Mouse (Mus musculus): ENCODE measurements around the gene Shank2. TPM values are rescaled to one million over a fixed set of nuclear protein-coding genes. Genes with fewer than 3 reads are reported as not detected.

Gene Shank2
- total and polyA plus RNA-seq, 3 experiments = not detected

DNA sequence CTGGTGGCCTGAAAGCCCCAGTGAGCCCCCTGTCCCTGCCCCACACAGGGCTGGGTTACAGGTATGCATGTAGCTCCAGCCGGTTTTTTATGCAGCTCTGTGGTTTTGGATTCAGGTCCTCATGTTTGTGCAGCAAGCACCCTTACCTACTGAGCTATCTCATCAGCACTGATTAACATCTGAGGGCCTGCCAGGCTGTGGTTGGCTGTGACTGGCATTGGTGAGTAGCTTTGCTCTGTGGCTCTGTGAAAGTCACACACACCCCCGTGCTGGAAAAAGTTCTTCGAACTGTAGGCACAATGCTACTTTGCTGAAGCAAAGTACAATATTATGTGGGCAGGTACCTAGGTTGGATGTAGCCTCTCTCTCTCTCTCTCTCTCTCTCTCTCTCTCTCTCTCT lies 204.1 kb downstream of the Shank2 start:
- no peaks in the 10 kb centered on the region for H3K79me2 ChIP-seq (replicated peaks; ENCODE audit: control insufficient read depth, extremely low read depth, insufficient read depth, poor library complexity, severe bottlenecking)
- H3K4me2 ChIP-seq (ENCODE audit: insufficient read depth, low read depth, poor library complexity, severe bottlenecking) = no peak overlapping the region
- no peak overlapping the region for H3K4me3 ChIP-seq (replicated peaks in 1 of 3; ENCODE audit: low read depth in 2 of 3, low read length in 2 of 3, poor library complexity in 1 of 3)
- no peak for TF ChIP-seq E2F4 (IDR thresholded peaks at IDR 0.05; ENCODE audit: insufficient replicate concordance, low read depth, low read length)
- H3K27ac ChIP-seq (ENCODE audit: insufficient read depth, low read depth) = no peak overlapping the region
- dilution Hi-C loops (cut with MboI; ENCODE audit: extremely low pct_ligation_motif_present, extremely low pct_unique_long_range_greater_than_20kb, low sequenced_read_pairs) (no loop called here), in situ Hi-C loops (cut with MboI; ENCODE audit: low pct_ligation_motif_present, low pct_unique_long_range_greater_than_20kb, low sequenced_read_pairs) (loop anchor here (25.0 kb wide), 1 partner anchor 381 kb away; the partner anchor contains the start of gene Fadd)
- H3K9ac ChIP-seq (ENCODE audit: insufficient read depth, low read depth) = no peak overlapping the region
- H3K9me3 ChIP-seq (replicated peaks; ENCODE audit: low read length) = no peaks in the 10 kb centered on the region
- no peaks in the 10 kb centered on the region for H3K36me3 ChIP-seq (replicated peaks in 1 of 2; ENCODE audit: control insufficient read depth in 1 of 2, insufficient read depth in 1 of 2, low read length in 1 of 2)
- no peak for DNase-seq (ENCODE audit: extremely low read depth)
- H3K27me3 ChIP-seq (replicated peaks) = peaks cover 75% of the 10 kb centered on the region
- no peaks in the 10 kb centered on the region for H3K4me1 ChIP-seq (ENCODE audit: control insufficient read depth in 1 of 2, insufficient read depth in 2 of 2)

DNA sequence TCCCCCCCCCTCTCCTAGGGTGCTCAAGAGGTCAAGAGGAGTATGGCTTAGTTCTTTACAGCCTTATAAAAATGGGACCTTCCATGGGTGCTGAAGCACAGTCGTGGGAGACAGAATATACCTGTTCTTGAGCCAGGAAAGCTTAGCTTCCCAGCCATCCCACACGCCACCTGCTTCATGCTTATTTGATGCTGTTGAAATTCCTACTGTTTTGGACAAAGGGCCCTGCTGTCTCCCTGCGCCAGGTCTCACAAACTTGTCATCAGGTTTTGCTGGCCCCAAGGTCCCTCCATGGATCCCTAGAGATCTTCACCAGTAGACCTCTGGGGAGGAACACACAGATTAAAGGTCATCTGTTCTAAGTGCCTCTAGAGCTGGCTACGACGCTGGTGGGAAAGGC lies 204.5 kb downstream of the Shank2 start:
- Histone ChIP-seq H3K9ac (ENCODE audit: insufficient read depth, low read depth) (no peak overlapping the region), H3K4me3 (replicated peaks in 1 of 3; ENCODE audit: low read depth in 2 of 3, low read length in 2 of 3, poor library complexity in 1 of 3) (no peak overlapping the region), H3K4me1 (ENCODE audit: control insufficient read depth in 1 of 2, insufficient read depth in 2 of 2) (no peaks in the 10 kb centered on the region), H3K27me3 (replicated peaks) (peaks cover 74% of the 10 kb centered on the region), H3K4me2 (ENCODE audit: insufficient read depth, low read depth, poor library complexity, severe bottlenecking) (no peak overlapping the region), H3K36me3 (replicated peaks in 1 of 2; ENCODE audit: control insufficient read depth in 1 of 2, insufficient read depth in 1 of 2, low read length in 1 of 2) (no peaks in the 10 kb centered on the region), H3K79me2 (replicated peaks; ENCODE audit: control insufficient read depth, extremely low read depth, insufficient read depth, poor library complexity, severe bottlenecking) (no peaks in the 10 kb centered on the region), H3K9me3 (replicated peaks; ENCODE audit: low read length) (no peaks in the 10 kb centered on the region), H3K27ac (ENCODE audit: insufficient read depth, low read depth) (no peak overlapping the region)
- in situ Hi-C loops (cut with MboI; ENCODE audit: low pct_ligation_motif_present, low pct_unique_long_range_greater_than_20kb, low sequenced_read_pairs) = loop anchor here (25.0 kb wide), 1 partner anchor 381 kb away; the partner anchor contains the start of gene Fadd
- no peak for DNase-seq (ENCODE audit: extremely low read depth)
- TF ChIP-seq UBTF (IDR thresholded peaks at IDR 0.05; ENCODE audit: low read depth, low read length) = no peak
- TF ChIP-seq MAFK (IDR thresholded peaks at IDR 0.05; ENCODE audit: insufficient replicate concordance, low read length) = no peak
- TF ChIP-seq USF2 (conservative IDR thresholded peaks at IDR 0.05; ENCODE audit: low read depth, low read length) = no peak
- TF ChIP-seq MXI1 (IDR thresholded peaks at IDR 0.05; ENCODE audit: low read depth, low read length) = no peak
- no peak for TF ChIP-seq ZKSCAN1 (IDR thresholded peaks at IDR 0.05; ENCODE audit: borderline replicate concordance, low read depth, low read length)
- TF ChIP-seq ETS1 (conservative IDR thresholded peaks at IDR 0.05; ENCODE audit: low read depth, low read length) = no peak
- no peak for TF ChIP-seq JUND (conservative IDR thresholded peaks at IDR 0.05; ENCODE audit: low read depth, low read length)
- TF ChIP-seq NELFE (IDR thresholded peaks at IDR 0.05; ENCODE audit: low read depth, low read length) = no peak
- no peak for TF ChIP-seq ZNF384 (IDR thresholded peaks at IDR 0.05; ENCODE audit: low read depth, low read length)
- no peak for TF ChIP-seq EP300 (IDR thresholded peaks at IDR 0.05; ENCODE audit: low read length)
- no peak for TF ChIP-seq ZMIZ1 (IDR thresholded peaks at IDR 0.05; ENCODE audit: low read depth, low read length)
- no peak for TF ChIP-seq USF1 (IDR thresholded peaks at IDR 0.05; ENCODE audit: low read depth, low read length)
- TF ChIP-seq CHD1 (IDR thresholded peaks at IDR 0.05; ENCODE audit: low read depth, low read length) = no peak
- TF ChIP-seq CHD2 (IDR thresholded peaks at IDR 0.05; ENCODE audit: low read length) = no peak
- TF ChIP-seq MAX (IDR thresholded peaks at IDR 0.05; ENCODE audit: low read length) = no peak
- TF ChIP-seq ZC3H11A (IDR thresholded peaks at IDR 0.05; ENCODE audit: low read depth, low read length) = no peak
- no peak for TF ChIP-seq BHLHE40 (IDR thresholded peaks at IDR 0.05; ENCODE audit: low read depth, low read length)
- TF ChIP-seq RCOR1 (conservative IDR thresholded peaks at IDR 0.05; ENCODE audit: low read depth, low read length) = no peak
- no peak for TF ChIP-seq IRF4 (IDR thresholded peaks at IDR 0.05; ENCODE audit: low read depth, low read length)
- TF ChIP-seq HCFC1 (IDR thresholded peaks at IDR 0.05; ENCODE audit: low read depth, low read length) = no peak
- dilution Hi-C loops (cut with MboI; ENCODE audit: extremely low pct_ligation_motif_present, extremely low pct_unique_long_range_greater_than_20kb, low sequenced_read_pairs) = no loop called here
